ENCODE assay signal across 15 mouse cellular contexts in the genomic region with DNA sequence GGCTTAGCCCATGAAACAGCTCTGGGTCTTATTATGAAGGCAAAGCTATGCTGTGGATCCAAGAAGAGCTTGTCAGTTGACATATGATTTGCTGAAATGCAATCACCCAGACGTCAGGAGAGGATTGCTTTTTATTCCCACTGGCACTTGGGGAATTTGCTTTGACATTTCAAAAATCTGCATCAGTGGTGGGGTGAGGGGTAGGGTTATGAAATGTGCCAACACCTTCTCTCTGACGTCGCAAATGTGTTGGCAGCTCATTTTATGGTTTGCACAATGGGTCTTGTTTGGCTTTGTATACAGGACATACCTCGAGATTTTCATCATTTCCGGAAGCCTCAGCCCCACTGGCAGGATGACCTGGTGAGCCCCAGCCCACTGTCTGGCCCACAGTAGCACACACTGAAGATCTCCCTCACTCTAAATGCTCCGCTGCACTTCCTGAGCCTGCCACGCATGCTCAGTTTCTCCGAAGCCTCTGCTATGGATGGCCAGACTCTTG. TPM values are rescaled to one million over a fixed set of nuclear protein-coding genes. Genes with fewer than 3 reads are reported as not detected.
DNase-seq lines count a peak whose midpoint lies in the region; ATAC-seq and TF ChIP-seq lines count a peak whose summit lies in the region.
"Had no signal": no experiment of that assay in that cellular context is flagged by ENCODE, and none has a peak within 500 bp of the region (broad histone marks: within the 10 kb centered on the region; RNA-seq: fewer than 3 reads in every experiment).

No protein-coding gene starts in this region.

- TF ChIP-seq CTCF in hindbrain, postnatal 0 days (IDR thresholded peaks at IDR 0.05; ENCODE audit: low read depth) = no peak
- no peak for TF ChIP-seq CTCF in lung, embryonic 14.5 days (IDR thresholded peaks at IDR 0.05; ENCODE audit: low read depth)
- TF ChIP-seq CTCF in stomach, postnatal 0 days (IDR thresholded peaks at IDR 0.05; ENCODE audit: low read depth) = no peak

- intact Hi-C loops in left cerebral cortex, postnatal 10 days (cut with DNase I) = no loop called here

- no peaks in the 10 kb centered on the region for H3K9me3 ChIP-seq in hindbrain, embryonic 15.5 days
- H3K9me3 ChIP-seq in hindbrain, postnatal 0 days (ENCODE audit: low read length) = no peaks in the 10 kb centered on the region
- H3K9me3 ChIP-seq in neural tube, embryonic 13.5 days = no peaks in the 10 kb centered on the region
- H3K9me3 ChIP-seq in lung, embryonic 14.5 days (ENCODE audit: low read depth, low read length) = no peaks in the 10 kb centered on the region
- H3K9me3 ChIP-seq in midbrain, embryonic 15.5 days = no peaks in the 10 kb centered on the region
- no peaks in the 10 kb centered on the region for H3K9me3 ChIP-seq in stomach, postnatal 0 days (ENCODE audit: control insufficient read depth, low read length)

- H3K27me3 ChIP-seq in hindbrain, embryonic 15.5 days = no peaks in the 10 kb centered on the region
- H3K27me3 ChIP-seq in hindbrain, postnatal 0 days (ENCODE audit: insufficient read depth, low read length) = no peaks in the 10 kb centered on the region
- H3K27me3 ChIP-seq in neural tube, embryonic 13.5 days = no peaks in the 10 kb centered on the region
- H3K27me3 ChIP-seq in lung, embryonic 14.5 days (ENCODE audit: insufficient read depth, low read length) = no peaks in the 10 kb centered on the region
- H3K27me3 ChIP-seq in midbrain, embryonic 15.5 days (replicated peaks) = no peaks in the 10 kb centered on the region
- H3K27me3 ChIP-seq in stomach, postnatal 0 days (ENCODE audit: control insufficient read depth, insufficient read depth, low read length) = no peaks in the 10 kb centered on the region

- H3K4me2 ChIP-seq in hindbrain, embryonic 15.5 days = no peak overlapping the region
- no peak overlapping the region for H3K4me2 ChIP-seq in hindbrain, postnatal 0 days (ENCODE audit: low read depth, low read length)
- no peak overlapping the region for H3K4me2 ChIP-seq in neural tube, embryonic 13.5 days
- H3K4me2 ChIP-seq in lung, embryonic 14.5 days = 0 out of 2 replicates have a peak overlapping the region, but pooled peaks have one; percentile 4
- H3K4me2 ChIP-seq in midbrain, embryonic 15.5 days = no peak overlapping the region
- H3K4me2 ChIP-seq in stomach, postnatal 0 days (replicated peaks; ENCODE audit: low read depth) = no peak overlapping the region
- H3K4me2 ChIP-seq: heart, embryonic 11.5 days had no signal

- H3K4me1 ChIP-seq in hindbrain, embryonic 15.5 days (replicated peaks) = peaks cover 9% of the 10 kb centered on the region; the same call in 1 of the 2 replicates
- H3K4me1 ChIP-seq in hindbrain, postnatal 0 days (ENCODE audit: insufficient read depth, low read length) = peaks cover 4% of the 10 kb centered on the region; the same call in 1 of the 2 replicates
- peaks cover 9% of the 10 kb centered on the region; the same call in 1 of the 2 replicates for H3K4me1 ChIP-seq in neural tube, embryonic 13.5 days (replicated peaks)
- peaks cover 8% of the 10 kb centered on the region; the same call in 1 of the 2 replicates for H3K4me1 ChIP-seq in lung, embryonic 14.5 days (ENCODE audit: insufficient read depth)
- peaks cover 12% of the 10 kb centered on the region for H3K4me1 ChIP-seq in midbrain, embryonic 15.5 days
- H3K4me1 ChIP-seq in stomach, postnatal 0 days (replicated peaks; ENCODE audit: control insufficient read depth, insufficient read depth) = no peaks in the 10 kb centered on the region

- H3K36me3 ChIP-seq in hindbrain, embryonic 15.5 days = no peaks in the 10 kb centered on the region
- no peaks in the 10 kb centered on the region for H3K36me3 ChIP-seq in hindbrain, postnatal 0 days (ENCODE audit: insufficient read depth, low read length)
- H3K36me3 ChIP-seq in neural tube, embryonic 13.5 days = no peaks in the 10 kb centered on the region
- H3K36me3 ChIP-seq in lung, embryonic 14.5 days (ENCODE audit: insufficient read depth) = no peaks in the 10 kb centered on the region
- no peaks in the 10 kb centered on the region for H3K36me3 ChIP-seq in midbrain, embryonic 15.5 days (replicated peaks)
- H3K36me3 ChIP-seq in stomach, postnatal 0 days (ENCODE audit: control insufficient read depth, insufficient read depth, low read length) = no peaks in the 10 kb centered on the region

- DNase-seq in hindbrain, postnatal 0 days (ENCODE audit: low spot score) = no peak
- DNase-seq in neural tube, embryonic 10.5 days (ENCODE audit: extremely low spot score, low spot score) = no peak
- DNase-seq in lung, embryonic 14.5 days = peak; percentile 59
- no peak for DNase-seq in left cerebral cortex, postnatal 10 days (ENCODE audit: extremely low spot score in 1 of 2, low spot score in 2 of 2)
- DNase-seq in stomach, postnatal 0 days (ENCODE audit: low spot score) = no peak
- DNase-seq: adrenal gland, adult 2 months; gastrocnemius, postnatal 10 days; layer of hippocampus, adult 9-11 months; right cerebral cortex, postnatal 4 days had no signal

- no peak overlapping the region for H3K4me3 ChIP-seq in hindbrain, embryonic 15.5 days
- no peak overlapping the region for H3K4me3 ChIP-seq in hindbrain, postnatal 0 days (ENCODE audit: low read length)
- H3K4me3 ChIP-seq in neural tube, embryonic 13.5 days = no peak overlapping the region
- no peak overlapping the region for H3K4me3 ChIP-seq in lung, embryonic 14.5 days (ENCODE audit: low read depth, low read length)
- H3K4me3 ChIP-seq in midbrain, embryonic 15.5 days = no peak overlapping the region
- no peak overlapping the region for H3K4me3 ChIP-seq in stomach, postnatal 0 days (ENCODE audit: low read depth, low read length)

- 69% methylated on average over 8 of the region's 8 CpGs for WGBS in hindbrain, embryonic 15.5 days
- WGBS in hindbrain, postnatal 0 days = 65% methylated on average over 8 of the region's 8 CpGs
- 70% methylated on average over 8 of the region's 8 CpGs for WGBS in neural tube, embryonic 13.5 days
- 33% methylated on average over 8 of the region's 8 CpGs for WGBS in lung, embryonic 14.5 days
- WGBS in midbrain, embryonic 15.5 days = 66% methylated on average over 8 of the region's 8 CpGs
- WGBS in stomach, postnatal 0 days = 68% methylated on average over 8 of the region's 8 CpGs

- ATAC-seq in hindbrain, embryonic 15.5 days (ENCODE audit: low FRiP score, low read depth) = peak; percentile 27; the same call in 1 of the 2 replicates
- no peak for ATAC-seq in hindbrain, postnatal 0 days
- no peak for ATAC-seq in neural tube, embryonic 13.5 days (ENCODE audit: low read depth)
- ATAC-seq in lung, embryonic 14.5 days (ENCODE audit: insufficient read depth) = peak; percentile 47; the same call in 1 of the 2 replicates
- ATAC-seq in midbrain, embryonic 15.5 days (replicated peaks) = peak; percentile 53
- no peak for ATAC-seq in stomach, postnatal 0 days (ENCODE audit: low FRiP score, low TSS enrichment)

- H3K9ac ChIP-seq in hindbrain, embryonic 15.5 days = no peak overlapping the region
- no peak overlapping the region for H3K9ac ChIP-seq in hindbrain, postnatal 0 days (replicated peaks; ENCODE audit: low read length)
- H3K9ac ChIP-seq in neural tube, embryonic 13.5 days = no peak overlapping the region
- H3K9ac ChIP-seq in lung, embryonic 14.5 days = no peak overlapping the region
- H3K9ac ChIP-seq in midbrain, embryonic 15.5 days = no peak overlapping the region
- no peak overlapping the region for H3K9ac ChIP-seq in stomach, postnatal 0 days (ENCODE audit: low read length)

- H3K27ac ChIP-seq in hindbrain, embryonic 15.5 days (replicated peaks) = no peak overlapping the region
- H3K27ac ChIP-seq in hindbrain, postnatal 0 days = no peak overlapping the region
- H3K27ac ChIP-seq in neural tube, embryonic 13.5 days (replicated peaks) = peak overlapping the region; percentile 40
- no peak overlapping the region for H3K27ac ChIP-seq in lung, embryonic 14.5 days (ENCODE audit: low read depth)
- H3K27ac ChIP-seq in midbrain, embryonic 15.5 days = peak overlapping the region; percentile 23
- no peak overlapping the region for H3K27ac ChIP-seq in stomach, postnatal 0 days (replicated peaks)

- TF ChIP-seq EP300 in stomach, postnatal 0 days (optimal IDR thresholded peaks at IDR 0.05) = no peak

RNA-seq across cellular contexts. Expression of gene Hsph1, which starts 52.0 kb away (rescaled TPM):
- 97.4 and 97.6 TPM in 2 replicates for polyA plus RNA-seq in hindbrain, embryonic 15.5 days (2015; fragmentation: Nextera tagmentation; extraction: Ambion mirVana)
- total RNA-seq in hindbrain, postnatal 0 days (2014; rRNA removed) = 18.9 and 21.0 TPM in 2 replicates
- polyA plus RNA-seq in hindbrain, postnatal 0 days (2015; fragmentation: Nextera tagmentation; extraction: Ambion mirVana) = 59.4 and 60.8 TPM in 2 replicates
- 90.7 and 108 TPM in 2 replicates for polyA plus RNA-seq in neural tube, embryonic 13.5 days (2015; fragmentation: Nextera tagmentation; extraction: Ambion mirVana)
- polyA plus RNA-seq in lung, embryonic 14.5 days (2014; fragmentation: Nextera tagmentation; extraction: Ambion mirVana) = 57.0 and 57.4 TPM in 2 replicates
- polyA plus RNA-seq in midbrain, embryonic 15.5 days (2015; fragmentation: Nextera tagmentation; extraction: Ambion mirVana) = 103 and 105 TPM in 2 replicates
- total RNA-seq in left cerebral cortex, postnatal 10 days (2021) = 100 to 1,000 TPM; 220 to 249 TPM
- polyA plus RNA-seq in stomach, postnatal 0 days (2015; fragmentation: Nextera tagmentation; extraction: Ambion mirVana) = 11.7 and 13.4 TPM in 2 replicates

RNA-seq across cellular contexts. Expression of gene Wdr95, which starts 55.7 kb away (rescaled TPM):
- 0.13 and 0.43 TPM in 2 replicates for polyA plus RNA-seq in hindbrain, embryonic 15.5 days (2015; fragmentation: Nextera tagmentation; extraction: Ambion mirVana)
- not detected in 2 replicates for total RNA-seq in hindbrain, postnatal 0 days (2014; rRNA removed)
- polyA plus RNA-seq in hindbrain, postnatal 0 days (2015; fragmentation: Nextera tagmentation; extraction: Ambion mirVana) = 0.19 and 0.24 TPM in 2 replicates
- polyA plus RNA-seq in neural tube, embryonic 13.5 days (2015; fragmentation: Nextera tagmentation; extraction: Ambion mirVana) = 0.60 and 0.96 TPM in 2 replicates
- polyA plus RNA-seq in lung, embryonic 14.5 days (2014; fragmentation: Nextera tagmentation; extraction: Ambion mirVana) = not detected in 2 replicates
- 0.14 and 0.27 TPM in 2 replicates for polyA plus RNA-seq in midbrain, embryonic 15.5 days (2015; fragmentation: Nextera tagmentation; extraction: Ambion mirVana)
- 1 to 10 TPM; 1.1 to 1.4 TPM for total RNA-seq in left cerebral cortex, postnatal 10 days (2021)
- not detected in 2 replicates for polyA plus RNA-seq in stomach, postnatal 0 days (2015; fragmentation: Nextera tagmentation; extraction: Ambion mirVana)
- total RNA-seq: adrenal gland, adult 2 months; common myeloid progenitor, adult 5-6 weeks; megakaryocyte-erythroid progenitor cell, adult 5-6 weeks had no signal
- polyA plus RNA-seq: adrenal gland, adult 2 months had no signal

Comparison
In these comparisons a context has a peak if more than half of its experiments do, and no peak if none do; other contexts are left out.
1. ATAC-seq: peak in hindbrain, embryonic 15.5 days (single experiment), lung, embryonic 14.5 days (single experiment) and midbrain, embryonic 15.5 days (single experiment); none in hindbrain, postnatal 0 days (single experiment), neural tube, embryonic 13.5 days (single experiment) and stomach, postnatal 0 days (single experiment).
2. H3K27ac ChIP-seq: peak in neural tube, embryonic 13.5 days (single experiment) and midbrain, embryonic 15.5 days (single experiment); none in hindbrain, embryonic 15.5 days (single experiment), hindbrain, postnatal 0 days (single experiment), lung, embryonic 14.5 days (single experiment) and stomach, postnatal 0 days (single experiment).